Mouse (Mus musculus) stomach, embryonic 16.5 days (tissue): ENCODE results near the gene Ugt1a10. TPM values are rescaled to one million over a fixed set of nuclear protein-coding genes. Genes with fewer than 3 reads are reported as not detected.

Experiments used
- ATAC-seq: fragments of 200-750 bp; cut with Nextera tagmentation; 2 replicates; pipeline ENCODE4 v1.8.0; 2017; ENCODE audit warnings: moderate number of reproducible peaks, moderate TSS enrichment; ENCODE audit not compliant: insufficient read depth, low FRiP score
- H3K27ac ChIP-seq: fragments of 300-500 bp; sonication (generic); 2 replicates; pipeline ENCODE4 v1.5.1; 2014; ENCODE audit warnings: low read length
- H3K27me3 ChIP-seq: fragments of 300-500 bp; sonication (generic); 2 replicates; pipeline ENCODE4 v1.6.1; 2014; ENCODE audit warnings: low read length, control low read depth, mixed read lengths; ENCODE audit not compliant: control insufficient read depth, insufficient read depth
- H3K36me3 ChIP-seq: fragments of 300-500 bp; sonication (generic); 2 replicates; pipeline ENCODE4 v1.6.1; 2014; ENCODE audit warnings: low read length; ENCODE audit not compliant: control insufficient read depth, insufficient read depth
- H3K4me1 ChIP-seq: fragments of 300-500 bp; sonication (generic); 2 replicates; pipeline ENCODE4 v1.6.1; 2014; ENCODE audit warnings: low read length, control low read depth, mixed read lengths; ENCODE audit not compliant: control insufficient read depth, insufficient read depth
- H3K4me2 ChIP-seq: fragments of 300-500 bp; sonication (generic); 2 replicates; pipeline ENCODE4 v1.6.1; 2014; ENCODE audit warnings: low read depth, low read length, mixed read lengths
- H3K4me3 ChIP-seq: fragments of 300-500 bp; sonication (generic); replicated peaks from 2 replicates; pipeline ENCODE4 v1.5.1; 2014; ENCODE audit warnings: mild to moderate bottlenecking, low read length
- H3K9ac ChIP-seq: fragments of 300-500 bp; sonication (generic); 2 replicates; pipeline ENCODE4 v1.6.1; 2014; ENCODE audit warnings: low read length
- H3K9me3 ChIP-seq: fragments of 300-500 bp; sonication (generic); replicated peaks from 2 replicates; pipeline ENCODE4 v1.6.1; 2016; ENCODE audit warnings: low read length, control low read depth; ENCODE audit not compliant: control insufficient read depth
- WGBS: fragments of 180-500 bp; shearing (Covaris S2); extraction: QIAGEN DNeasy Blood & Tissue Kit; methylation state at CpG from one replicate; pipeline ENCODE4 v1.1.7; 2014; 5-methylcytosine and 5-hydroxymethylcytosine counted together
- polyA plus RNA-seq: library from polyadenylated mRNA; unstranded; fragments of >200 nt; fragmentation: Nextera tagmentation; extraction: Ambion mirVana; gene quantifications from 2 replicates; pipeline ENCODE4 v1.2.1, GENCODE M21; 2015

Gene Ugt1a10
- polyA plus RNA-seq, result not detected in 2 replicates

GRCm38 (mm10) chr1:88055088-88055487 lies at the start of gene Ugt1a10:
TSS of gene Ugt1a10 (plus strand) at chr1:88055388.
- 67% methylated on average over 1 of the region's 1 CpGs for WGBS
- Histone ChIP-seq H3K9ac (no peak within 1 kb of the TSS), H3K4me1 (no peaks in the 10 kb centered on the region), H3K36me3 (no peaks in the 10 kb centered on the region), H3K9me3 (no peaks in the 10 kb centered on the region), H3K27ac (no peak within 1 kb of the TSS), H3K27me3 (no peaks in the 10 kb centered on the region), H3K4me2 (no peak within 1 kb of the TSS), H3K4me3 (no peak within 1 kb of the TSS)
- ATAC-seq, result no peak

GRCm38 (mm10) chr1:88007692-88008210 lies 47.4 kb upstream of the Ugt1a10 start:
- Histone ChIP-seq H3K4me2 (peak overlapping the region; percentile 81), H3K36me3 (peaks cover 8% of the 10 kb centered on the region; the same call in 1 of the 2 replicates), H3K9ac (peak overlapping the region; percentile 96), H3K4me3 (peak overlapping the region; percentile 73), H3K9me3 (no peaks in the 10 kb centered on the region), H3K4me1 (peaks cover 13% of the 10 kb centered on the region), H3K27me3 (no peaks in the 10 kb centered on the region), H3K27ac (peak overlapping the region; percentile 93)
- WGBS, result 4% methylated on average over 5 of the region's 5 CpGs
- ATAC-seq, result peak; percentile 47; the same call in 1 of the 2 replicates

GRCm38 (mm10) chr1:88008211-88008697 lies 46.9 kb upstream of the Ugt1a10 start, which contains the start of gene Usp40:
TSS of gene Usp40 (minus strand) at chr1:88008551.
- ATAC-seq, result peak; percentile 91
- no peaks in the 10 kb centered on the region for H3K9me3 ChIP-seq
- no peaks in the 10 kb centered on the region for H3K27me3 ChIP-seq
- H3K27ac ChIP-seq, result peak within 1 kb of the TSS; percentile 93
- H3K4me3 ChIP-seq, result peak within 1 kb of the TSS; percentile 73
- peak within 1 kb of the TSS; percentile 81 for H3K4me2 ChIP-seq
- peak within 1 kb of the TSS; percentile 96 for H3K9ac ChIP-seq
- peaks cover 13% of the 10 kb centered on the region for H3K4me1 ChIP-seq
- under 1% methylated on average over 45 of the region's 45 CpGs for WGBS
- peaks cover 8% of the 10 kb centered on the region; the same call in 1 of the 2 replicates for H3K36me3 ChIP-seq

DNA sequence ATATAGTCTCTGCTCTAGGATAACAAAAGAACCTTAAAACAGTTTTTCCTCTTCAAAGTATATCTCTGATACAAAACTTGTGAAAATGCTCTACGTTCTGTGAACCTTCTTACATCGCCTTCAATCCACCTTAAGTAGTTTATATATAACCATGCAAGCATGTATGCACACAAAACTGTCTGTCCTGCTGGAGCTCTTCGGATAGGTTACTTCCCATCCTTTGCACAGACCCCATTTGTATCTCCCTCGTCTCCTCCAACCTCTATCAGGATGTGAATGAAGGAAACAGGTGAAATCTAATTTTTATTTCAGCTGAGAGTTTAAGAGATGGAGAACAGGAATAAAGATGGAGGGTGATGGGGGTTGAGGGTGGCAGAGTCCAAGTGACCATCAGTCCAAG lies 46.5 kb upstream of the Ugt1a10 start:
- H3K9ac ChIP-seq, result peak overlapping the region; percentile 96
- 43% methylated on average over 4 of the region's 4 CpGs for WGBS
- H3K4me1 ChIP-seq, result peaks cover 13% of the 10 kb centered on the region
- H3K27me3 ChIP-seq, result no peaks in the 10 kb centered on the region
- H3K4me2 ChIP-seq, result peak overlapping the region; percentile 81
- H3K36me3 ChIP-seq, result peaks cover 7% of the 10 kb centered on the region; the same call in 1 of the 2 replicates
- H3K9me3 ChIP-seq, result no peaks in the 10 kb centered on the region
- H3K27ac ChIP-seq, result no peak overlapping the region
- peak overlapping the region; percentile 73 for H3K4me3 ChIP-seq
- no peak for ATAC-seq

GRCm38 (mm10) chr1:88009521-88009920 lies 45.7 kb upstream of the Ugt1a10 start:
- 69% methylated on average over 3 of the region's 3 CpGs for WGBS
- peaks cover 13% of the 10 kb centered on the region for H3K4me1 ChIP-seq

GRCm38 (mm10) chr1:88013726-88014125 lies 41.5 kb upstream of the Ugt1a10 start:
- Histone ChIP-seq H3K9me3 (0 out of 2 replicates have a peak, but pooled peaks cover 2% of the 10 kb centered on the region), H3K36me3 (no peaks in the 10 kb centered on the region), H3K4me3 (no peak overlapping the region), H3K27ac (no peak overlapping the region), H3K27me3 (no peaks in the 10 kb centered on the region), H3K9ac (no peak overlapping the region), H3K4me2 (no peak overlapping the region), H3K4me1 (0 out of 2 replicates have a peak, but pooled peaks cover 3% of the 10 kb centered on the region)
- no peak for ATAC-seq
- 63% methylated on average over 3 of the region's 3 CpGs for WGBS

More at GRCm38 (mm10) chr1:88009521-88009920, 45.7 kb upstream of the Ugt1a10 start:
- no peak for ATAC-seq
- Histone ChIP-seq H3K4me3 (no peak overlapping the region), H3K27me3 (no peaks in the 10 kb centered on the region), H3K9me3 (no peaks in the 10 kb centered on the region), H3K4me2 (no peak overlapping the region), H3K9ac (no peak overlapping the region), H3K27ac (no peak overlapping the region), H3K36me3 (0 out of 2 replicates have a peak, but pooled peaks cover 4% of the 10 kb centered on the region)

DNA sequence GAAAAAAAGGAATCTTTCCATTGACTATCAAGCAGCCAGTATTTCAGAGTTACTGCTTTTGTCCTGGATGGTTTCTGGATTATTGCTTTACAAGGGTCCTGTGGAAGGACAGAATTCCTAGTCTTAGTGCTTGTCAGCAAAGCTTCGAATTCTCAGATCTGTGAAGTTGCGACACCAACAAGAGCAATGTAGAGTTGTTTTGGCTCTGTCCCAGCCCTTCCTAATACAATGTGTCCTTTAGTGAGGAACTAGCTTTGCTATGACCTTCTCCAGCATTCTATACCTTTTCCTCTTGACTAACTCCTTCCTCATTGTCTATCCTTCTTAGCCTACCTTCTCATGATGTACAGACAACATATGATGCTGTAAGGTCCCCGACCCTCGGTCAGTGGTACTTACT lies 41.0 kb upstream of the Ugt1a10 start:
- H3K4me3 ChIP-seq, result no peak overlapping the region
- H3K9ac ChIP-seq, result no peak overlapping the region
- 91% methylated on average over 4 of the region's 4 CpGs for WGBS
- no peaks in the 10 kb centered on the region for H3K4me1 ChIP-seq
- ATAC-seq, result no peak
- H3K27ac ChIP-seq, result no peak overlapping the region
- no peaks in the 10 kb centered on the region for H3K36me3 ChIP-seq
- no peak overlapping the region for H3K4me2 ChIP-seq
- H3K27me3 ChIP-seq, result no peaks in the 10 kb centered on the region
- 0 out of 2 replicates have a peak, but pooled peaks cover 2% of the 10 kb centered on the region for H3K9me3 ChIP-seq

DNA sequence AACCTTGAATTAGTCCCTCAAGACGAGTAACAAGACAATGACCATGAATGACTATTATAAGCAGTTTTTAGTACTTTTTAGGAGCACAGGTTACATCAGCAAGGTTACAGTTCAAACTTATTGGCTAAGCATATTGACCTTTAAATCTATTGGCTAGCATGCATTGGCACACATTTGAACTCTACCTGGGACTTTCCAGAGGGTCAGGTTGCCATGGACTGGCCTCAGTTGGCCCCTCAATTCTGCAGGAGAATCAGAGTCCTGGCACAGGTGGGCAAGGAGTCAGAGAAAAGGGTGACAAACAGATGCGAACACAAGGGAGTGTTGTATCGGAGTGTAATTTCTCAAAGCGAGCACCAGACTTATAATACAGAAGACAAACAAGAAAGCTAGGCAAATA lies 40.5 kb upstream of the Ugt1a10 start:
- Histone ChIP-seq H3K9me3 (0 out of 2 replicates have a peak, but pooled peaks cover 2% of the 10 kb centered on the region), H3K9ac (no peak overlapping the region), H3K4me1 (no peaks in the 10 kb centered on the region), H3K4me2 (no peak overlapping the region), H3K27me3 (no peaks in the 10 kb centered on the region), H3K27ac (no peak overlapping the region), H3K4me3 (no peak overlapping the region), H3K36me3 (no peaks in the 10 kb centered on the region)
- no peak for ATAC-seq
- WGBS, result 88% methylated on average over 4 of the region's 4 CpGs

DNA sequence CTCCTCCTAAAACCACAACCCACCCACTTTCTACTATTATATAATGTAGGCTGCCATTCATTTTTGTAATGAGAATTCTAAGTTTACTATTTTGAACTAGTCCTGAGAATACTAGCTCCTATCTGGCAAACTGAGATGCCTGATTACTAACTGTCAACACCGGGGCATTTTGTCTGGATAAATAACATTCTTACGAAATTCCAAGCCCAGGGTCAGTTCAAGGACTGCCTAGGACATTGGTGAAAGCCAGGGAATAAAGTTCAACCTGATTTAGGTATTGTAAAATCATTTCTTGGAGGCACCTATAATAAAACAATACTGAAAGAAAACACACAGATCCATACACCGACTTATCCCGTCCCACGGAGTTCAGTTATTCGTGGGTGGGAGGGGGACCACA lies 39.8 kb upstream of the Ugt1a10 start:
- Histone ChIP-seq H3K4me1 (no peaks in the 10 kb centered on the region), H3K36me3 (no peaks in the 10 kb centered on the region), H3K27me3 (no peaks in the 10 kb centered on the region), H3K4me3 (no peak overlapping the region), H3K9me3 (0 out of 2 replicates have a peak, but pooled peaks cover 2% of the 10 kb centered on the region), H3K27ac (no peak overlapping the region), H3K9ac (no peak overlapping the region), H3K4me2 (no peak overlapping the region)
- 91% methylated on average over 6 of the region's 6 CpGs for WGBS
- no peak for ATAC-seq
